In the genomic region with DNA sequence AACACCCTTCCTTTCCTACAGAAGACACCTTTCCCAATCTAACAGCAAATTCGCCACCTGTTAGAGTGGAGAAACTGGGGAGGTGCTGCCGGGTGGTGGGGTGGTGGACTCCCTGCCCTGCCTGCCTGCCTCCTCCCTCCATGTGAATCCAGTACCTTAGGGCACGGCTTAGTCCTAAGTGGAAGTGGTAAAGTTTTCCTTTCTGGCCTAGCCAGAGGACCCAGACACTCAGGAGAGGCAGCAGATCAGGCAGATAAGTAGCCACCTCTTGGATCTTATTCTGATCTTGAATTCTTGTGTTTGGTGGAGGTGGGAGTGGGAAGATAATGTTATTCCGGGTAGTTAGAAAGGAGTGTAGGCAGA, we compare ENCODE assay signal across 10 mouse cellular contexts. TPM values are rescaled to one million over a fixed set of nuclear protein-coding genes. Genes with fewer than 3 reads are reported as not detected.
DNase-seq lines count a peak whose midpoint lies in the region; ATAC-seq and TF ChIP-seq lines count a peak whose summit lies in the region.
"Had no signal": no experiment of that assay in that cellular context is flagged by ENCODE, and none has a peak within 500 bp of the region (broad histone marks: within the 10 kb centered on the region; RNA-seq: fewer than 3 reads in every experiment).

No protein-coding gene starts in this region.

- H3K4me2 ChIP-seq in forebrain, postnatal 0 days (ENCODE audit: low read depth), result no peak overlapping the region
- peak overlapping the region; percentile 40 for H3K4me2 ChIP-seq in kidney, embryonic 16.5 days (replicated peaks; ENCODE audit: low read depth, low read length)
- peak overlapping the region; percentile 57 for H3K4me2 ChIP-seq in intestine, embryonic 15.5 days (replicated peaks)
- 0 out of 2 replicates have a peak overlapping the region, but pooled peaks have one; percentile 34 for H3K4me2 ChIP-seq in midbrain, embryonic 15.5 days

- peaks cover 100% of the 10 kb centered on the region for H3K27me3 ChIP-seq in forebrain, embryonic 10.5 days (ENCODE audit: poor library complexity, severe bottlenecking)
- H3K27me3 ChIP-seq in forebrain, postnatal 0 days (ENCODE audit: insufficient read depth, low read length), result peaks cover 85% of the 10 kb centered on the region
- H3K27me3 ChIP-seq in kidney, embryonic 16.5 days (ENCODE audit: insufficient read depth, low read length), result peaks cover 93% of the 10 kb centered on the region
- H3K27me3 ChIP-seq in intestine, embryonic 15.5 days (replicated peaks), result peaks cover 64% of the 10 kb centered on the region
- H3K27me3 ChIP-seq in midbrain, embryonic 15.5 days (replicated peaks), result peaks cover 93% of the 10 kb centered on the region

- peak overlapping the region; percentile 37 for H3K4me3 ChIP-seq in forebrain, embryonic 10.5 days
- no peak overlapping the region for H3K4me3 ChIP-seq in forebrain, postnatal 0 days (ENCODE audit: low read depth, low read length)
- peak overlapping the region; percentile 12; the same call in 1 of the 2 replicates for H3K4me3 ChIP-seq in kidney, embryonic 16.5 days (ENCODE audit: low read length)
- peak overlapping the region; percentile 56 for H3K4me3 ChIP-seq in intestine, embryonic 15.5 days (replicated peaks)
- H3K4me3 ChIP-seq in midbrain, embryonic 15.5 days, result no peak overlapping the region

- no peaks in the 10 kb centered on the region for H3K36me3 ChIP-seq in forebrain, embryonic 10.5 days (replicated peaks)
- no peaks in the 10 kb centered on the region for H3K36me3 ChIP-seq in forebrain, postnatal 0 days (ENCODE audit: insufficient read depth)
- H3K36me3 ChIP-seq in kidney, embryonic 16.5 days (ENCODE audit: insufficient read depth, low read length), result no peaks in the 10 kb centered on the region
- H3K36me3 ChIP-seq in intestine, embryonic 15.5 days, result no peaks in the 10 kb centered on the region
- no peaks in the 10 kb centered on the region for H3K36me3 ChIP-seq in midbrain, embryonic 15.5 days (replicated peaks)

- no peak for ATAC-seq in forebrain, postnatal 0 days
- ATAC-seq in kidney, embryonic 16.5 days (ENCODE audit: low FRiP score, low TSS enrichment), result no peak
- ATAC-seq in intestine, embryonic 15.5 days, result peak; percentile 72
- no peak for ATAC-seq in midbrain, embryonic 15.5 days (replicated peaks)

- TF ChIP-seq CTCF in forebrain, postnatal 0 days (IDR thresholded peaks at IDR 0.05; ENCODE audit: low read depth), result no peak

- H3K4me1 ChIP-seq in forebrain, embryonic 10.5 days, result peaks cover 30% of the 10 kb centered on the region
- 0 out of 2 replicates have a peak, but pooled peaks cover 3% of the 10 kb centered on the region for H3K4me1 ChIP-seq in forebrain, postnatal 0 days (ENCODE audit: insufficient read depth)
- H3K4me1 ChIP-seq in kidney, embryonic 16.5 days (ENCODE audit: insufficient read depth, low read length), result peaks cover 10% of the 10 kb centered on the region
- peaks cover 16% of the 10 kb centered on the region; the same call in 1 of the 2 replicates for H3K4me1 ChIP-seq in intestine, embryonic 15.5 days (replicated peaks)
- peaks cover 17% of the 10 kb centered on the region for H3K4me1 ChIP-seq in midbrain, embryonic 15.5 days

- DNase-seq in forebrain, embryonic 10.5 days (ENCODE audit: extremely low spot score, low spot score), result no peak
- no peak for DNase-seq in forebrain, postnatal 0 days
- DNase-seq in kidney, adult 9 months, result no peak
- no peak for DNase-seq in cerebellum, adult 8-10 months
- no peak for DNase-seq in ovary, postnatal 10 days (ENCODE audit: low spot score)

- H3K27ac ChIP-seq in forebrain, embryonic 10.5 days, result no peak overlapping the region
- no peak overlapping the region for H3K27ac ChIP-seq in forebrain, postnatal 0 days (ENCODE audit: low read depth, low read length)
- no peak overlapping the region for H3K27ac ChIP-seq in kidney, embryonic 16.5 days (ENCODE audit: low read length)
- H3K27ac ChIP-seq in intestine, embryonic 15.5 days, result peak overlapping the region; percentile 78
- no peak overlapping the region for H3K27ac ChIP-seq in midbrain, embryonic 15.5 days

- no peaks in the 10 kb centered on the region for H3K9me3 ChIP-seq in forebrain, embryonic 10.5 days
- no peaks in the 10 kb centered on the region for H3K9me3 ChIP-seq in forebrain, postnatal 0 days (ENCODE audit: low read length)
- H3K9me3 ChIP-seq in kidney, embryonic 16.5 days (ENCODE audit: low read length), result no peaks in the 10 kb centered on the region
- H3K9me3 ChIP-seq in intestine, embryonic 15.5 days, result no peaks in the 10 kb centered on the region
- no peaks in the 10 kb centered on the region for H3K9me3 ChIP-seq in midbrain, embryonic 15.5 days

- 4% methylated on average over 4 of the region's 4 CpGs for WGBS in forebrain, embryonic 10.5 days
- WGBS in forebrain, postnatal 0 days, result 0% methylated on average over 4 of the region's 4 CpGs
- 9% methylated on average over 4 of the region's 4 CpGs for WGBS in kidney, embryonic 16.5 days
- 4% methylated on average over 4 of the region's 4 CpGs for WGBS in intestine, embryonic 15.5 days
- WGBS in midbrain, embryonic 15.5 days, result 5% methylated on average over 4 of the region's 4 CpGs

- H3K9ac ChIP-seq in forebrain, postnatal 0 days, result no peak overlapping the region
- no peak overlapping the region for H3K9ac ChIP-seq in kidney, embryonic 16.5 days (replicated peaks; ENCODE audit: low read length)
- H3K9ac ChIP-seq in intestine, embryonic 15.5 days, result peak overlapping the region; percentile 34
- H3K9ac ChIP-seq in midbrain, embryonic 15.5 days, result no peak overlapping the region

RNA-seq across cellular contexts. Expression of gene Cdx2, which starts 7.1 kb away (rescaled TPM):
- polyA plus RNA-seq in forebrain, embryonic 10.5 days (2016; fragmentation: Nextera tagmentation; extraction: Ambion mirVana), result not detected in 2 replicates
- total RNA-seq in forebrain, postnatal 0 days (2014; rRNA removed), result not detected in 2 replicates
- polyA plus RNA-seq in forebrain, postnatal 0 days (2015; fragmentation: Nextera tagmentation; extraction: Ambion mirVana), result not detected in 2 replicates
- polyA plus RNA-seq in kidney, embryonic 16.5 days (2015; fragmentation: Nextera tagmentation; extraction: Ambion mirVana), result not detected in 2 replicates
- polyA plus RNA-seq in intestine, embryonic 15.5 days (2015; fragmentation: Nextera tagmentation; extraction: Ambion mirVana), result 36.0 and 38.2 TPM in 2 replicates
- polyA plus RNA-seq in midbrain, embryonic 15.5 days (2015; fragmentation: Nextera tagmentation; extraction: Ambion mirVana), result not detected in 2 replicates
- total RNA-seq: left cerebral cortex, postnatal 36 days had no signal

RNA-seq across cellular contexts. Expression of gene Urad, which starts 22.3 kb away (rescaled TPM):
- not detected in 2 replicates for polyA plus RNA-seq in forebrain, embryonic 10.5 days (2016; fragmentation: Nextera tagmentation; extraction: Ambion mirVana)
- not detected in 2 replicates for total RNA-seq in forebrain, postnatal 0 days (2014; rRNA removed)
- not detected in 2 replicates for polyA plus RNA-seq in forebrain, postnatal 0 days (2015; fragmentation: Nextera tagmentation; extraction: Ambion mirVana)
- not detected in 2 replicates for polyA plus RNA-seq in kidney, embryonic 16.5 days (2015; fragmentation: Nextera tagmentation; extraction: Ambion mirVana)
- 1.6 and 1.7 TPM in 2 replicates for polyA plus RNA-seq in intestine, embryonic 15.5 days (2015; fragmentation: Nextera tagmentation; extraction: Ambion mirVana)
- polyA plus RNA-seq in midbrain, embryonic 15.5 days (2015; fragmentation: Nextera tagmentation; extraction: Ambion mirVana), result not detected in 2 replicates
- total RNA-seq: hematopoietic stem cell, adult 5-6 weeks; left cerebral cortex, postnatal 36 days had no signal

RNA-seq across cellular contexts. Expression of gene Pdx1, which starts 30.2 kb away (rescaled TPM):
- polyA plus RNA-seq in forebrain, embryonic 10.5 days (2016; fragmentation: Nextera tagmentation; extraction: Ambion mirVana), result not detected in 2 replicates
- not detected in 2 replicates for total RNA-seq in forebrain, postnatal 0 days (2014; rRNA removed)
- not detected in 2 replicates for polyA plus RNA-seq in forebrain, postnatal 0 days (2015; fragmentation: Nextera tagmentation; extraction: Ambion mirVana)
- polyA plus RNA-seq in kidney, embryonic 16.5 days (2015; fragmentation: Nextera tagmentation; extraction: Ambion mirVana), result not detected in 2 replicates
- 5.7 and 5.8 TPM in 2 replicates for polyA plus RNA-seq in intestine, embryonic 15.5 days (2015; fragmentation: Nextera tagmentation; extraction: Ambion mirVana)
- not detected in 2 replicates for polyA plus RNA-seq in midbrain, embryonic 15.5 days (2015; fragmentation: Nextera tagmentation; extraction: Ambion mirVana)
- total RNA-seq: hematopoietic stem cell, adult 5-6 weeks; left cerebral cortex, postnatal 36 days had no signal

Comparison
In these comparisons a context has a peak if more than half of its experiments do, and no peak if none do; other contexts are left out.
1. H3K4me3 ChIP-seq: peak in forebrain, embryonic 10.5 days (single experiment), kidney, embryonic 16.5 days (single experiment) and intestine, embryonic 15.5 days (single experiment); none in forebrain, postnatal 0 days (single experiment) and midbrain, embryonic 15.5 days (single experiment).
2. RNA of gene Cdx2, which starts 7.1 kb away (polyA plus RNA-seq): 36.0 to 38.2 TPM in intestine, embryonic 15.5 days; not detected in forebrain, embryonic 10.5 days, not detected in forebrain, postnatal 0 days, not detected in kidney, embryonic 16.5 days and not detected in midbrain, embryonic 15.5 days; every median in the first group is over 10 times any median in the second.